Mouse (Mus musculus) kidney, postnatal 25 days (tissue): Measurements from ENCODE around the gene Tgfbi.
A peak's percentile ranks its signal among the peaks of the same experiment; 100 is the strongest.

Experiments used
- DNase-seq, 2 experiments: peaks; one replicate each; pipeline ENCODE4 v3.0.0; 2021; ENCODE audit warnings: mixed read lengths in 2 of 2

The Tgfbi gene

GRCm38 (mm10) chr13:56641746-56642145 is 32.4 kb downstream of the Tgfbi start:
- peak in 1 of 2 experiments; percentile 43 for DNase-seq

GRCm38 (mm10) chr13:56644031-56644430 is 34.7 kb downstream of the Tgfbi start:
- no peak for DNase-seq

GRCm38 (mm10) chr13:56645744-56646143 is 36.4 kb downstream of the Tgfbi start:
- peak; percentile 24 to 47 for DNase-seq

- DNase-seq = peak; percentile 74 to 90
Observed at GRCm38 (mm10) chr13:56647597-56648405, 38.5 kb downstream of the Tgfbi start.

GRCm38 (mm10) chr13:56650020-56650419 is 40.7 kb downstream of the Tgfbi start:
- no peak for DNase-seq

GRCm38 (mm10) chr13:56652381-56652780 is 43.1 kb downstream of the Tgfbi start:
- peak in 1 of 2 experiments; percentile 24 for DNase-seq

- peak; percentile 16 to 46 for DNase-seq
Observed at GRCm38 (mm10) chr13:56654176-56654575, 44.9 kb downstream of the Tgfbi start.

- DNase-seq = peak; percentile 77 to 91
Observed at GRCm38 (mm10) chr13:56657946-56658512, 48.7 kb downstream of the Tgfbi start.

GRCm38 (mm10) chr13:56658931-56659330 is 49.6 kb downstream of the Tgfbi start:
- no peak for DNase-seq

GRCm38 (mm10) chr13:56661914-56662621 is 52.7 kb downstream of the Tgfbi start:
- peak; percentile 26 to 73 for DNase-seq

- no peak for DNase-seq
Observed at GRCm38 (mm10) chr13:56664256-56665170, 55.2 kb downstream of the Tgfbi start.

- no peak for DNase-seq
Observed at GRCm38 (mm10) chr13:56671206-56671605, 61.9 kb downstream of the Tgfbi start.

- no peak for DNase-seq
Observed at GRCm38 (mm10) chr13:56677731-56678130, 68.4 kb downstream of the Tgfbi start.

- peak; percentile 72 to 73 for DNase-seq
Observed at GRCm38 (mm10) chr13:56678188-56678787, 69.0 kb downstream of the Tgfbi start.

GRCm38 (mm10) chr13:56678826-56679504 is 69.6 kb downstream of the Tgfbi start:
- no peak for DNase-seq

- DNase-seq = no peak
Observed at GRCm38 (mm10) chr13:56681924-56682323, 72.6 kb downstream of the Tgfbi start.

- peak in 1 of 2 experiments; percentile 54 for DNase-seq
Observed at GRCm38 (mm10) chr13:56682326-56682725, 73.0 kb downstream of the Tgfbi start.

GRCm38 (mm10) chr13:56683306-56683705 is 74.0 kb downstream of the Tgfbi start:
- no peak for DNase-seq
